Mouse (Mus musculus) Patski (cell line): ENCODE measurements around the gene Csnk2a2. TPM values are rescaled to one million over a fixed set of nuclear protein-coding genes. Genes with fewer than 3 reads are reported as not detected.

Experiments
- ATAC-seq: fragments of 100-300 bp; one replicate; pipeline ENCODE4 v1.8.0; 2021
- CTCF ChIA-PET: fragments of 350-600 bp; sonication (Branson Sonifier 250); formaldehyde crosslinking; loops from one replicate; lab custom pipeline; 2022; ENCODE audit warnings: inconsistent platforms; lab: Charles Lee
- POLR2A ChIA-PET: fragments of 350-600 bp; sonication (Branson Sonifier 250); formaldehyde crosslinking; loops from one replicate; lab custom pipeline; 2022; ENCODE audit warnings: antibody characterized with exemption, inconsistent platforms; lab: Charles Lee
- DNase-seq: peaks from one replicate; pipeline ENCODE4 v3.0.0-alpha.2; 2011; ENCODE audit warnings: low read depth, low spot score
- H3K27me3 ChIP-seq: fragments of 371-371 bp; one replicate; pipeline ENCODE4 v1.5.1; 2021
- CTCF ChIP-seq: fragments of 100-300 bp; IDR thresholded peaks from one replicate; pipeline ENCODE4 v1.5.1; 2021
- in situ Hi-C: fragments of 300-500 bp; cut with MboI; formaldehyde crosslinking; loops from 3 replicates; pipeline ENCODE4 v1.11.1; 2018; ENCODE audit warnings: low pct_unique_long_range_greater_than_20kb, mixed read lengths
- polyA plus RNA-seq: library from polyadenylated mRNA; unstranded; gene quantifications from one replicate; pipeline ENCODE4 v1.2.3, GENCODE M21; 2021

Csnk2a2 gene
- polyA plus RNA-seq, result 87.3 TPM

GRCm38 (mm10) chr8:95490006-95490405 lies at the start of gene Csnk2a2:
Gene Csnk2a2, minus strand, starts transcription at chr8:95490039.
- H3K27me3 ChIP-seq, result peaks cover 4% of the 10 kb centered on the region
- ChIA-PET POLR2A (no interaction called here), CTCF (no interaction called here)
- DNase-seq, result no peak
- in situ Hi-C loops, result no loop called here
- no peak for ATAC-seq
- no peak for TF ChIP-seq CTCF

- ATAC-seq (no peak), DNase-seq (no peak)
- no peak for TF ChIP-seq CTCF
- peaks cover 6% of the 10 kb centered on the region for H3K27me3 ChIP-seq
- CTCF ChIA-PET, result interaction anchor here (0.6 to 1.4 kb wide), 2 partner anchors 106 to 280 kb away, joined by 3 read pairs; no protein-coding TSS in a partner anchor
- in situ Hi-C loops, result no loop called here
- POLR2A ChIA-PET, result no interaction called here
Observed at GRCm38 (mm10) chr8:95539487-95539886, 49.6 kb upstream of the Csnk2a2 start.

- peaks cover 5% of the 10 kb centered on the region for H3K27me3 ChIP-seq
- no peak for TF ChIP-seq CTCF
- ATAC-seq (peak; percentile 47), DNase-seq (no peak)
- ChIA-PET CTCF (interaction anchor here (1.1 kb wide), 1 partner anchor 45 kb away, joined by 3 read pairs; no protein-coding TSS in a partner anchor), POLR2A (no interaction called here)
- in situ Hi-C loops, result no loop called here
Observed at GRCm38 (mm10) chr8:95533584-95534387, 43.9 kb upstream of the Csnk2a2 start, which contains the start of gene Ccdc113. Gene Ccdc113, plus strand, starts transcription at chr8:95534085.

- ATAC-seq (no peak), DNase-seq (no peak)
- no peak for TF ChIP-seq CTCF
- peaks cover 8% of the 10 kb centered on the region for H3K27me3 ChIP-seq
- in situ Hi-C loops, result no loop called here
- ChIA-PET POLR2A (no interaction called here), CTCF (interaction anchor here (1.3 kb wide), 1 partner anchor 18 kb away, joined by 3 read pairs; no protein-coding TSS in a partner anchor)
Observed at GRCm38 (mm10) chr8:95532206-95532605, 42.4 kb upstream of the Csnk2a2 start.

- ChIA-PET CTCF (no interaction called here), POLR2A (no interaction called here)
- no peak for ATAC-seq
- in situ Hi-C loops, result no loop called here
- DNase-seq, result no peak
- H3K27me3 ChIP-seq, result peaks cover 27% of the 10 kb centered on the region
- no peak for TF ChIP-seq CTCF
Observed at GRCm38 (mm10) chr8:95528750-95529310, 39.0 kb upstream of the Csnk2a2 start.

- in situ Hi-C loops, result no loop called here
- no peak for DNase-seq
- POLR2A ChIA-PET, result no interaction called here
- H3K27me3 ChIP-seq, result peaks cover 31% of the 10 kb centered on the region
- CTCF ChIA-PET, result no interaction called here
- ATAC-seq, result no peak
- TF ChIP-seq CTCF, result no peak
Observed at GRCm38 (mm10) chr8:95528194-95528593, 38.4 kb upstream of the Csnk2a2 start.

- DNase-seq, result no peak
- no peak for ATAC-seq
- in situ Hi-C loops, result no loop called here
- peaks cover 34% of the 10 kb centered on the region for H3K27me3 ChIP-seq
- TF ChIP-seq CTCF, result no peak
- CTCF ChIA-PET, result no interaction called here
- POLR2A ChIA-PET, result no interaction called here
Observed at GRCm38 (mm10) chr8:95523991-95524390, 34.2 kb upstream of the Csnk2a2 start.

GRCm38 (mm10) chr8:95516928-95517327 lies 27.1 kb upstream of the Csnk2a2 start:
- CTCF ChIA-PET, result no interaction called here
- POLR2A ChIA-PET, result no interaction called here
- in situ Hi-C loops, result no loop called here
- no peaks in the 10 kb centered on the region for H3K27me3 ChIP-seq
- DNase-seq (no peak), ATAC-seq (no peak)
- TF ChIP-seq CTCF, result no peak

- ChIA-PET CTCF (interaction anchor here (0.7 kb wide), 1 partner anchor 18 kb away, joined by 3 read pairs; no protein-coding TSS in a partner anchor), POLR2A (no interaction called here)
- TF ChIP-seq CTCF, result no peak
- peaks cover 8% of the 10 kb centered on the region for H3K27me3 ChIP-seq
- ATAC-seq (no peak), DNase-seq (no peak)
- in situ Hi-C loops, result no loop called here
Observed at GRCm38 (mm10) chr8:95513219-95513618, 23.4 kb upstream of the Csnk2a2 start.

GRCm38 (mm10) chr8:95512257-95512656 lies 22.4 kb upstream of the Csnk2a2 start:
- in situ Hi-C loops, result no loop called here
- ATAC-seq, result no peak
- POLR2A ChIA-PET, result no interaction called here

GRCm38 (mm10) chr8:95506245-95506644 lies 16.4 kb upstream of the Csnk2a2 start:
- no peak for DNase-seq

More at GRCm38 (mm10) chr8:95512257-95512656, 22.4 kb upstream of the Csnk2a2 start:
- no peak for DNase-seq
- CTCF ChIA-PET, result no interaction called here
- H3K27me3 ChIP-seq, result peaks cover 13% of the 10 kb centered on the region
- TF ChIP-seq CTCF, result no peak

More at GRCm38 (mm10) chr8:95506245-95506644, 16.4 kb upstream of the Csnk2a2 start:
- no peak for ATAC-seq
- POLR2A ChIA-PET, result no interaction called here
- CTCF ChIA-PET, result no interaction called here
- in situ Hi-C loops, result no loop called here
- peak; percentile 42 for TF ChIP-seq CTCF
- H3K27me3 ChIP-seq, result peaks cover 28% of the 10 kb centered on the region
